Mouse (Mus musculus) embryonic facial prominence, embryonic 14.5 days (tissue): ENCODE measurements around the gene 4930503B20Rik. TPM values are rescaled to one million over a fixed set of nuclear protein-coding genes. Genes with fewer than 3 reads are reported as not detected.

Source experiments
- ATAC-seq: fragments of 200-750 bp; cut with Nextera tagmentation; 2 replicates; pipeline ENCODE4 v1.8.0; 2017; ENCODE audit warnings: low read depth, moderate number of reproducible peaks, moderate TSS enrichment
- DNase-seq: peaks from one replicate; pipeline ENCODE4 v3.0.0-alpha.2; 2015; ENCODE audit warnings: low spot score
- H3K27ac ChIP-seq: fragments of 300-500 bp; sonication (generic); replicated peaks from 2 replicates; pipeline ENCODE4 v1.5.1; 2014; ENCODE audit warnings: low read depth, mild to moderate bottlenecking, low read length, moderate library complexity
- H3K27me3 ChIP-seq: fragments of 300-500 bp; sonication (generic); replicated peaks from 2 replicates; pipeline ENCODE4 v1.6.1; 2014; ENCODE audit warnings: low read length; ENCODE audit not compliant: control insufficient read depth, insufficient read depth
- H3K36me3 ChIP-seq: fragments of 300-500 bp; sonication (generic); 2 replicates; pipeline ENCODE4 v1.6.1; 2014; ENCODE audit warnings: low read length, mixed read lengths; ENCODE audit not compliant: control insufficient read depth, insufficient read depth
- H3K4me1 ChIP-seq: fragments of 300-500 bp; sonication (generic); 2 replicates; pipeline ENCODE4 v1.6.1; 2014; ENCODE audit warnings: antibody characterized with exemption, low read length; ENCODE audit not compliant: control insufficient read depth, insufficient read depth
- H3K4me2 ChIP-seq: fragments of 300-500 bp; sonication (generic); 2 replicates; pipeline ENCODE4 v1.6.1; 2014; ENCODE audit warnings: low read depth, mild to moderate bottlenecking, low read length, moderate library complexity, mixed read lengths
- H3K4me3 ChIP-seq: fragments of 300-500 bp; sonication (generic); 2 replicates; pipeline ENCODE4 v1.5.1; 2014; ENCODE audit warnings: low read depth, mild to moderate bottlenecking, low read length
- H3K9ac ChIP-seq: fragments of 300-500 bp; sonication (generic); 2 replicates; pipeline ENCODE4 v1.6.1; 2014; ENCODE audit warnings: low read depth, mild to moderate bottlenecking, low read length, moderate library complexity, mixed read lengths
- H3K9me3 ChIP-seq: fragments of 300-500 bp; sonication (generic); 2 replicates; pipeline ENCODE4 v1.6.1; 2016; ENCODE audit warnings: low read length; ENCODE audit not compliant: control insufficient read depth
- WGBS: fragments of 180-500 bp; shearing (Covaris S2); extraction: QIAGEN DNeasy Blood & Tissue Kit; methylation state at CpG from one replicate; pipeline ENCODE4 v1.1.7; 2014; 5-methylcytosine and 5-hydroxymethylcytosine counted together
- polyA plus RNA-seq: library from polyadenylated mRNA; unstranded; fragments of >200 nt; fragmentation: Nextera tagmentation; extraction: Ambion mirVana; gene quantifications from 2 replicates; pipeline ENCODE4 v1.2.1, GENCODE M21; 2014

Gene 4930503B20Rik
- not detected in 2 replicates for polyA plus RNA-seq

DNA sequence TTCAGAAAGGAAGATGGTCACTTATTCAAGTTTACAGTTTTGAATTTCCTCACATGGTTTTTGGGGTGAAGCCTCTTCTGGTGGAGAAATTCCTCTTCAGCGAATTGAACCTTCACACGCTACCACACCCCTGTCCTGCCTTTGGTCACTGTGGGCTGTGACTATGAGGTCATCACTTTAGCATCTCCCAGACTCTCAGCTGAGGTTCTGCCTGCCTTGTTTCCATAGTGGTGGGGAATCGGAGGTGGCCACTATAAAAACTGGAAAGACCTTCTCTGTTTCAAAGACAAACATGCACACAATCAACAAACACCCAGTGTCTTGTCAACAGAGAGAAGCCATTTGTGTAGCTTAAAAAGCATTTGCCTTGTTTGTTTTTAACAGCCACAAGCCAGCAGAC, at the start of gene 4930503B20Rik:
Gene 4930503B20Rik (minus strand): TSS at position 101 of the 400 bp plus-strand sequence.
- no peak for DNase-seq
- no peak within 1 kb of the TSS for H3K9ac ChIP-seq

DNA sequence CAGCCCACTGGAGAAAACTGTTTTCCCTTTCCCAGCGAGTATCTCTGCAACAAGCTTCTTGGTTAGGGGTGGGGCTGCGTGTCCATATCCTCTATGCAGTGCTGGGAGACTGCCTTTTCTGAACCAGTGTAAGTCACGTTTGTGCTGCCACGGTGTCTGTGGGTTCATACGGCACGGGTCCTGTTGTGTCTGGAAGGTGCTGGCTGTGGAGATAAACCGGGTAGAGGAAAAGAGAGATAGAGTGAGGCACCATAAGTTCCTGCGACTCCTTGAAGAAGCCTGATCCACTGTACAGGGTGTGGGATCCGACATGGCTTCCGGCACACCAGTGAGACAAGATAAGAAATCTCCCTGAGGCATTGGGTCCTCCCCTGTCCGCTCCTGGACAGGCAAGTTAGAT, 48.9 kb upstream of the 4930503B20Rik start:
- no peak for ATAC-seq
- no peaks in the 10 kb centered on the region for H3K4me1 ChIP-seq

More for the DNA sequence above, at the start of gene 4930503B20Rik:
- Histone ChIP-seq H3K36me3 (no peaks in the 10 kb centered on the region), H3K4me2 (no peak within 1 kb of the TSS), H3K27me3 (no peaks in the 10 kb centered on the region), H3K27ac (no peak within 1 kb of the TSS), H3K4me1 (0 out of 2 replicates have a peak, but pooled peaks cover 3% of the 10 kb centered on the region), H3K4me3 (no peak within 1 kb of the TSS), H3K9me3 (no peaks in the 10 kb centered on the region)
- ATAC-seq = no peak
- WGBS = 81% methylated on average over 3 of the region's 3 CpGs

DNA sequence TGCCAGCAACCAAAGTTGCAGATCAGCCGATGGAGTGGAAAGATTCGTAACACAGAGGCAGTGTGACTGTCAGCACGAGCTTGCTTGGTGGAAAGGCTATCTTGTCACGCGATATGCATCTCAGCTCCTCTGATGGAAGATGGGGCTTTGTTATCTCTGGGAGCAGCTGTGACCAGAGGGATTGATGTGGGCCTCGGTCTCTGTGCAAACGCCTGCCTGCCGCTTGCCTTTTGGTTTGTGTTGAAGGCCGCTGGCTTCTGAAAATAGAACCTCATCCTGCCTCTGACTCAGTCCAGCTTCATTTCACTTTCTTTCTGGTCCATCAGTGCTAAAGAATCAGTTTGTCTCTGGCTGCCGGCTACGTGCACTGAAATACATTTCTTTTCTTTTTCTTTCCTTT, 47.9 kb upstream of the 4930503B20Rik start:
- ATAC-seq (no peak), DNase-seq (no peak)
- Histone ChIP-seq H3K9ac (no peak overlapping the region), H3K27ac (no peak overlapping the region), H3K9me3 (no peaks in the 10 kb centered on the region), H3K4me3 (no peak overlapping the region), H3K36me3 (no peaks in the 10 kb centered on the region), H3K4me2 (no peak overlapping the region), H3K4me1 (no peaks in the 10 kb centered on the region), H3K27me3 (no peaks in the 10 kb centered on the region)
- 53% methylated on average over 11 of the region's 11 CpGs for WGBS

More for the DNA sequence above, 48.9 kb upstream of the 4930503B20Rik start:
- 79% methylated on average over 11 of the region's 11 CpGs for WGBS
- H3K36me3 ChIP-seq = no peaks in the 10 kb centered on the region
- no peak overlapping the region for H3K4me3 ChIP-seq
- no peak overlapping the region for H3K27ac ChIP-seq
- no peak overlapping the region for H3K9ac ChIP-seq
- no peak overlapping the region for H3K4me2 ChIP-seq
- no peak for DNase-seq
- no peaks in the 10 kb centered on the region for H3K9me3 ChIP-seq
- H3K27me3 ChIP-seq = no peaks in the 10 kb centered on the region

DNA sequence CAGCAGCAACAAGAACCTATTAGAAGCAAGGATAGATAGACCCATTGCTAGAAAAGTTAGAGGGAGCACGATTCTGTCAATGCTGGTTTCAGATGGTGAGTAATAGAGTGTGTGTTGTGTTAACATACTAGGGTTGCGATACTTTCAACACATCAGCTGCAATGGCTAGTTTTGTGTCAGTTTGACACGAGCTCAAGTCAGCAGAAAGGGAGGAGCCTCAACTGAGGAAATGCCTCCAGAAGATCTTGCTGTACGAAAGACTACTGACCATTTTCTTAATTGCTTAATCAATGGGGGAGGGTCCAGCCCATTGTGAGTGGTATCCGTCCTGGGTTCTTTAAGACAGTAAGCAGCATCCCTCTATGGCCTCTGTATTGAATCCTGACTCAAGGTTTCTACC, 41.4 kb upstream of the 4930503B20Rik start:
- no peaks in the 10 kb centered on the region for H3K36me3 ChIP-seq
- no peaks in the 10 kb centered on the region for H3K27me3 ChIP-seq
- ATAC-seq (no peak), DNase-seq (no peak)
- H3K9me3 ChIP-seq = no peaks in the 10 kb centered on the region
- 78% methylated on average over 5 of the region's 5 CpGs for WGBS
- H3K4me2 ChIP-seq = no peak overlapping the region
- H3K27ac ChIP-seq = no peak overlapping the region
- no peaks in the 10 kb centered on the region for H3K4me1 ChIP-seq
- no peak overlapping the region for H3K4me3 ChIP-seq
- no peak overlapping the region for H3K9ac ChIP-seq

DNA sequence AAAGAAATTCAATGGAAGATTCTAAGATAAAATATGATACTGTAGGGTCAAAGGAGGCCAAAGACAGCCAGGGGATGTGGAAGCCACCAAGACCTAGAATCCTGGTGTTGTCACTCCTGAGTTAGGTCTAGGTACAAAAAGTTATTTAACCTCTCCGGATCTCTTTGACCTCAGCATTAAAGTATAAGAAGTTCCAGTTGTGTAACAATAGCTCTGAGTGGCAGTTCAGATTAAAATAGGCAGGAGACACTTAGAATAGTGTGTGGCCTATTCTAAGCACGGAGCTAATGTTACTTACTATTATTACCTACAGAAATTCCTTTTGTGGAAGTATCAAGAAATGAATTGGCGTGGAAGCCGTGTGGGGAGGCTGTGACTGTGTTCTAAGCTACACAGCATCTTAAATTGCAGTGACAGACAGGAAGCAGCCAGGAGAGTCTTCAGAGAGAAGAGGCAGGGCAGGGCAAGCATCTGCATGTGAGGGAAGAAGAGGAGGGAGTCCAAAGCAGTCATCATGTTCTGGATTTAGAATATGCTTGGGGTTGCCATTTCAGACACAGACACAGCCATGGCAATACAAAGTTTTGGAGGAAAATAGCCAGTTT, 36.1 kb upstream of the 4930503B20Rik start:
- no peak overlapping the region for H3K27ac ChIP-seq
- no peaks in the 10 kb centered on the region for H3K9me3 ChIP-seq
- no peak overlapping the region for H3K4me3 ChIP-seq
- H3K27me3 ChIP-seq = no peaks in the 10 kb centered on the region
- no peaks in the 10 kb centered on the region for H3K4me1 ChIP-seq
- no peaks in the 10 kb centered on the region for H3K36me3 ChIP-seq
- no peak for ATAC-seq
- no peak overlapping the region for H3K4me2 ChIP-seq
- no peak overlapping the region for H3K9ac ChIP-seq
- WGBS = 61% methylated on average over 4 of the region's 4 CpGs
- DNase-seq = no peak

DNA sequence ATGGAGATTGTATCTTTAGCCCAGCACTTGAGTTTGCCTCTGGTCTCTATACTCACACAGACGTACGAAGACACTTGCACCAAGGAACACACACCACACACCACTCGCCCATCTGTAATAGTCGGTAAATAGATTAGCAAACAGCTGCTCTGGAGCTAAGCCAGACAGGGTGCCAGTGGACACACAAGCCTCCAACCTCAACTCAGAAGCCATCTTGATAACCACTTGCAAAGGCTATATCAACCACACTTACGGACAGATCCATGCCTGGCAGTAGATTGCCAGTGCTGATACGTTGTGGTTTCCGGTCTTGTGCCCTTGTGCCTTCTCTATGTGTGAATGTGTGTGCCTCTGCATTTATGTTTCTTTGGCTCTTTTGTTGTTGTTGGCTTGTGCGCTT, 35.3 kb upstream of the 4930503B20Rik start:
- 87% methylated on average over 8 of the region's 8 CpGs for WGBS
- H3K27me3 ChIP-seq = no peaks in the 10 kb centered on the region
- no peak overlapping the region for H3K9ac ChIP-seq
- no peaks in the 10 kb centered on the region for H3K4me1 ChIP-seq
- no peaks in the 10 kb centered on the region for H3K9me3 ChIP-seq
- no peak overlapping the region for H3K4me2 ChIP-seq
- no peaks in the 10 kb centered on the region for H3K36me3 ChIP-seq
- H3K27ac ChIP-seq = no peak overlapping the region
- ATAC-seq (no peak), DNase-seq (no peak)
- no peak overlapping the region for H3K4me3 ChIP-seq

DNA sequence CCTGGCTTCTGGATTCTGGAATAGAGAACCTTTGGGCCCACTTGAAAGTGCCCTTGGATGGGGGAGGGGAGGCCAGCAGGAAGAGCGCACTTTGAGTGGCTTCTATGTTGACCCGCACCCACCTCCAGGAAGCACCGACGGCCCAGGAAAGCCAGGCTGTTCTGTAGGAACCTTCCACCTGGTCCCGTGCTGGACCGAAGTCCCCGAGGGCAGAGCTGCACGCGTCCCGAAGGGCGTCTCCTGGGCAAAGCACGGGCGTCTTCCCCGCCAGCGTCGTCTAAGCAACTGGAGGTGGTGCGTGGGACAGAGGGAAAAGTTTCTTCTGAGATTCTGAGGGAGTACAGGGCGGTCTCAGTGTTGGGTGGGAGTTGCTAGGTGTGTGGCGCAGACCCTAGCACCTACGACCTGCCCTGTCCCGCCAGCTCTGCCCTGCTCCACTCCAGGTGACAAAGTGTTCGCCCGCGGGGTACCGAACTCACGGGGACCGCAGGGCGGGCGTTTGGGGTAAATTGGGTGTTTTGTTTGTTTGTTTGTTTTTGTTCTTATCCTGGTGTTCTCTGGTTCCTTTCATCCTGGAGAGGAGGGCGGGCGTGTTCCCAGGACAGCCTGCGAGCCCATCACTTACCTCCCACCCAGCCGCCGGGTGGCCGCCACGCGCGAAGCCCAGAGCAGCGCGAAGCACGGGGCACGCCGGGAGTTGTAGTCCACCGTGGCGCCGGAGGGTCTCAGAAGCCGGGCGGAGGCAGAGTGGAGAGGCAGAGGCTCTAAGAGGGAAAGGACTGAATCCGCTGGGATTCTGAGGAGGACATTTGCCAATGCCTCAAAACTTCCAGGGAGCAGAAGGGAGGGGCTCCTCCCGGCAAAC, 33.9 kb upstream of the 4930503B20Rik start, which contains the start of gene Samd13:
Gene Samd13 (minus strand): TSS at position 782 of the 865 bp plus-strand sequence.
- 2% methylated on average over 49 of the region's 50 CpGs for WGBS
- Histone ChIP-seq H3K36me3 (no peaks in the 10 kb centered on the region), H3K9ac (peak within 1 kb of the TSS; percentile 64), H3K4me2 (peak within 1 kb of the TSS; percentile 93), H3K4me3 (peak within 1 kb of the TSS; percentile 56), H3K27ac (peak within 1 kb of the TSS; percentile 22; the same call in 1 of the 2 replicates), H3K9me3 (no peaks in the 10 kb centered on the region), H3K27me3 (no peaks in the 10 kb centered on the region), H3K4me1 (no peaks in the 10 kb centered on the region)
- ATAC-seq (peak; percentile 92), DNase-seq (peak; percentile 92)

DNA sequence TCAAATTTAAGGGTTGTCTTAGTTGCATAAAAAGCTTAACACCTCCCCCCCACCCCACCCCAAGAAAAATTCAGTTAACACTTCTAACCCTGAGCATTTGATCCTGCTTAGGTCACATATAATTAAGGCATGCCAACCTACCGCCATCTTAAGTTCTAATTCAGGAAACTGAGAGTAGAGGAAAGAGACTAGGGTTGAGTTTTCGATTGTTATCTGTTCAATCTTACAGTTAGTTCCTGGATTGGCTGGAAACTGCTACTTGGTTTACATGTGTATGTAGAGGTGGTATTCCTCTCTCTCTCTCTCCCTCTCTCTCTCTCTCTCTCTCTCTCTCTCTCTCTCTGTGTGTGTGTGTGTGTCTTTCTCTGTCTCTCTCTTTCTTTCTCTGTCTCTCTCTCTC, 32.0 kb upstream of the 4930503B20Rik start:
- Histone ChIP-seq H3K4me1 (no peaks in the 10 kb centered on the region), H3K27me3 (no peaks in the 10 kb centered on the region), H3K9me3 (no peaks in the 10 kb centered on the region), H3K4me2 (peak overlapping the region; percentile 42; the same call in 1 of the 2 replicates), H3K4me3 (no peak overlapping the region), H3K9ac (no peak overlapping the region), H3K36me3 (no peaks in the 10 kb centered on the region), H3K27ac (peak overlapping the region; percentile 45)
- 56% methylated on average over 2 of the region's 2 CpGs for WGBS
- no peak for DNase-seq
- no peak for ATAC-seq
